25 mouse cellular contexts compared by ENCODE assay signal in the genomic region with DNA sequence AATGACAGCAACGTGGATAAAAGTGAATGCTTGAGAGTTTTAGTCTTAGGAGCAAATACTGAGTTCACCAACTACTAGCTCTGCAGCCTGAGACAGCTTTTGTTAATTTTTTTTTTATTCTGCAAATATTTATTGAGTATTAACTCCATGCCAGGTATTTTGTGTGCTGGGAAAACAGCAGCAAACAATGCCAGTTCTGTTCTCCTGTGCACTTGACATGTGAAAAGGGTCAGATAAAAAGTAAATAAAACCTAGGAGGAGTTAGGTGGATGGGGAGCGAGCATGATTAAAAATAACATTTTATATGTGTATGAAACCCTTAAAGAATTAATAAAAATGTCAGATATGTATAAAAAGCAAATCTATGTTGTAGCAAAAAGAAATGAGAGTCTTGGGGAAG.
"Had no signal": no experiment of that assay in that cellular context is flagged by ENCODE, and none has a peak within 500 bp of the region (broad histone marks: within the 10 kb centered on the region; RNA-seq: fewer than 3 reads in every experiment).

No protein-coding gene starts in this region.

- H3K27ac ChIP-seq: forebrain, embryonic 15.5 days; heart, adult 2 months; heart, embryonic 13.5 days; heart, embryonic 15.5 days; hindbrain, embryonic 13.5 days; hindbrain, embryonic 15.5 days; hindbrain, postnatal 0 days; intestine, embryonic 15.5 days; kidney, embryonic 15.5 days; kidney, postnatal 0 days; layer of hippocampus, adult 2 months; left cerebral cortex, adult 2 months; limb, embryonic 10.5 days; limb, embryonic 12.5 days had no signal

- H3K36me3 ChIP-seq: forebrain, embryonic 15.5 days; heart, embryonic 13.5 days; heart, embryonic 15.5 days; hindbrain, embryonic 13.5 days; hindbrain, embryonic 15.5 days; intestine, embryonic 15.5 days; kidney, embryonic 15.5 days; limb, embryonic 10.5 days; limb, embryonic 12.5 days had no signal

- H3K4me1 ChIP-seq: forebrain, embryonic 15.5 days; heart, embryonic 13.5 days; heart, embryonic 15.5 days; hindbrain, embryonic 13.5 days; hindbrain, embryonic 15.5 days; intestine, embryonic 15.5 days; kidney, embryonic 15.5 days; limb, embryonic 10.5 days; limb, embryonic 12.5 days had no signal

- ATAC-seq: forebrain, embryonic 15.5 days; forebrain, postnatal 0 days; hindbrain, postnatal 0 days; intestine, embryonic 15.5 days had no signal

- H3K4me3 ChIP-seq: forebrain, embryonic 15.5 days; heart, adult 2 months; heart, embryonic 13.5 days; heart, embryonic 15.5 days; hindbrain, embryonic 13.5 days; hindbrain, embryonic 15.5 days; intestine, embryonic 15.5 days; kidney, embryonic 15.5 days; layer of hippocampus, adult 2 months; left cerebral cortex, adult 2 months; limb, embryonic 10.5 days; limb, embryonic 12.5 days had no signal

- H3K9me3 ChIP-seq: forebrain, embryonic 15.5 days; heart, embryonic 13.5 days; heart, embryonic 15.5 days; hindbrain, embryonic 13.5 days; hindbrain, embryonic 15.5 days; intestine, embryonic 15.5 days; kidney, embryonic 15.5 days; limb, embryonic 10.5 days had no signal

- H3K4me2 ChIP-seq: forebrain, embryonic 15.5 days; heart, embryonic 11.5 days; heart, embryonic 13.5 days; heart, embryonic 15.5 days; hindbrain, embryonic 13.5 days; hindbrain, embryonic 15.5 days; intestine, embryonic 15.5 days; kidney, embryonic 15.5 days; limb, embryonic 12.5 days had no signal

- DNase-seq: forebrain, postnatal 0 days; gastrocnemius, postnatal 14 days; gastrocnemius, postnatal 36 days; heart, adult 2 months; heart, postnatal 14 days; heart, postnatal 36 days; kidney, adult 11 months; kidney, adult 2 months; kidney, adult 9 months; kidney, postnatal 14 days; kidney, postnatal 4 days had no signal

- H3K9ac ChIP-seq: forebrain, embryonic 15.5 days; forebrain, postnatal 0 days; heart, embryonic 13.5 days; heart, embryonic 15.5 days; hindbrain, embryonic 13.5 days; hindbrain, embryonic 15.5 days; intestine, embryonic 15.5 days; kidney, embryonic 15.5 days; limb, embryonic 12.5 days had no signal

- H3K27me3 ChIP-seq: forebrain, embryonic 15.5 days; heart, embryonic 13.5 days; heart, embryonic 15.5 days; hindbrain, embryonic 13.5 days; hindbrain, embryonic 15.5 days; intestine, embryonic 15.5 days; kidney, embryonic 15.5 days; limb, embryonic 12.5 days had no signal
